Mouse (Mus musculus) spleen, adult 2 months (tissue): ENCODE measurements at regions not wholly inside any gene's neighbourhood (a gene's known extent, or its start where the extent isn't known, plus 50 kb on each side); places are given as distances from the start of the nearest gene placed in this dataset.

Source experiments
- CTCF ChIP-seq: fragments of 200-500 bp; IDR thresholded peaks from 2 replicates; pipeline ENCODE4 v1.5.1; 2011; ENCODE audit warnings: mild to moderate bottlenecking, inconsistent platforms; ENCODE audit not compliant: insufficient read depth, insufficient read length, insufficient replicate concordance; ENCODE audit errors: extremely low read depth
- POLR2A ChIP-seq: fragments of 200-500 bp; IDR thresholded peaks from 2 replicates; pipeline ENCODE4 v1.6.1; 2011; ENCODE audit warnings: low read depth, low read length, inconsistent platforms

DNA sequence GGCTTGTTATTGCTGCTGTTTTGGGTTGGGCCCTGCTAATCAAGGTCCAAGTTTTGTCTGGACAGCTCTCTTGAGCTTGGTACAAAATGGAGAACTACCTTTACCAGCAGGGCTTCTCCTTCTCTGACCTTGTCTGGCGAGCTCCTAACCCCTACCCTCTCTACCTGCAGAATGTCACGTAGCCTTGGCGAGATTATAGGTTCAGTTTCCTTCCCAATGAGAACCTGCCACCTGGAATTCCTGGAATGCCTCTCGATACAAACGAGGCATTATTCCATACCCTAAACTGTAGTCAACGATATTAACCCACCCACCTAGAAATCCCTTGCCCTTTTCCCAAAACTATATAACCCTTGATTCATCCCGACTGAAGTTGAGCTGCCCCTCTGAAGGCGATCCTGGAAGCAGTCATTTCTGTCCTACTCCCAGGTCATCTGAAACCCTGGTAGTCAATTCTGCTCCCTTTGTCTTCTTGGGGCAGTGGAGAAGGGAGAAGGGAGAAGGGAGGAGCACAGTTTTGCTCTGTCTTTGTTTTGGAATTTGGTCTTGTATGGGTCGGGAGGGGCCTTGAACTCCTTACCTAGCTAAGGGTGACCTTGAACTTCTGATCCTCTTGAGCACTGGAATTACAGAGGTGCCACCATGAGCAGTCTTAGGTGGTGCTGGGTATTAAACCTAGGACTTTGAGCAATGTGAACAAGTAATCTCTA, 50.2 kb upstream of the Abhd2 start:
- TF ChIP-seq CTCF (no peak), POLR2A (no peak)
